Mouse (Mus musculus): ENCODE results near the gene Rtn1.
A peak's percentile ranks its signal among the peaks of the same experiment; 100 is the strongest.

Rtn1 gene

GRCm38 (mm10) chr12:72408954-72409353 lies at the start of gene Rtn1:
TSS of gene Rtn1 (minus strand) at chr12:72409054.
- no peak for DNase-seq (ENCODE audit: low read depth, low spot score)

DNA sequence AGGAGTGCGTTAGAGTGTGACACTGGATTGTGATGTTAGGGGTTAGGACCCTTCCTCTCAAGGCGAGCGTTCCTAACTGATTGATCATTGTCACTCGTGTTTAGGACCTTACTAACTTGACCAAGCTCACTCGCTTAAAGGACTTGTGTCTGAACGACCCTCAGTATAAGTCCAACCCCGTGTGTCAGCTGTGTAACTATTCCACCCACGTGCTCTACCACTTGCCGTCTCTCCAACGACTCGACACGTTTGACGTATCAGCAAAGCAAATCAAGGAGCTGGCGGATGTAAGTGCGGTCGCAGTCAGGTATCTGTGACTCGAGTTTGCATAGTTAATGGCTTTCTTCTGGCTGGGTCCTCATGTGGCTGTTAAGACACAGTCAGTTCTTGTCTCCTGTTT lies 45.1 kb upstream of the Rtn1 start:
- no peak for DNase-seq (ENCODE audit: low read depth, low spot score)

DNA sequence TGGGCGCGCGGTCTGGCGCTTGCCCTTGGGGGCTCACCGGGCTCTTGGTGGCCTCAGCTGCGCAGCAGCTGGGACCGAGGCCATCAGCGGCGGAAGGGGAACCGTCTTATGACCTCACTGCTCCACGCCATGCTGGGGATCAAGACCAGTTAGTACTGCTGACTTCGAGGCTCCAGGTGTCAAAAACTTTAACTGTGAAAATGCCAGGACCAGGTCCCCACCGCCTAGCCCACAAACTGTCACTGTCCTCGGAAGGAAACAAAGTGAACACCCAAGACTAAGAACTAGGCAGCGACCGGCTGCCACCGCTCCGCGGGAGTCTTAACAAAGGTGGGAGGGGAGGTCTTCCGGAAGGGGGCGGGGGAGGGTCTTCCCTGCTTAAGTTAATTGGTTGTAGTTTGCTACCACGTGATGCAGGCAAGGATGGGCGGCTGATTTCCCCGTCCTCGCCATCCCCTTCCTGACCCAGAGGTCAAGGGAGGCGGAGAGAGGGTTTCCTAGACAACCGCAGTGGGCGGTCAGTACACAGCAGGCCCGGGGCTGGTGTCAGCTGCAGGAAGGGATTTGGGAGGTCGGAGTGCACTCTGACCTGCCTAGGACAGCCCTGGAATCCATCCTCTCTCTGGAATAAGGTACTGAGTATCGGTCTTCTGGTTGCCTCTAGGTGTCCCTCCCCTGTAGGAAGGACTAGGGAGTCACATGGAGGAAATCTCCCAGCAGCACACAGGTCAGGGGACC lies 33.2 kb upstream of the Rtn1 start, which contains the start of gene Lrrc9:
Gene Lrrc9 (plus strand): TSS at position 28 of the 738 bp plus-strand sequence.
- peak; percentile 94 for DNase-seq (ENCODE audit: low read depth, low spot score)

- DNase-seq (ENCODE audit: low read depth, low spot score), result no peak
These were observed 30.2 kb upstream of the Rtn1 start for GRCm38 (mm10) chr12:72438961-72439480.

- DNase-seq (ENCODE audit: low read depth, low spot score), result no peak
These were observed 29.0 kb upstream of the Rtn1 start for GRCm38 (mm10) chr12:72437676-72438341.

GRCm38 (mm10) chr12:72433241-72433865 lies 24.5 kb upstream of the Rtn1 start:
- no peak for DNase-seq (ENCODE audit: low read depth, low spot score)

DNA sequence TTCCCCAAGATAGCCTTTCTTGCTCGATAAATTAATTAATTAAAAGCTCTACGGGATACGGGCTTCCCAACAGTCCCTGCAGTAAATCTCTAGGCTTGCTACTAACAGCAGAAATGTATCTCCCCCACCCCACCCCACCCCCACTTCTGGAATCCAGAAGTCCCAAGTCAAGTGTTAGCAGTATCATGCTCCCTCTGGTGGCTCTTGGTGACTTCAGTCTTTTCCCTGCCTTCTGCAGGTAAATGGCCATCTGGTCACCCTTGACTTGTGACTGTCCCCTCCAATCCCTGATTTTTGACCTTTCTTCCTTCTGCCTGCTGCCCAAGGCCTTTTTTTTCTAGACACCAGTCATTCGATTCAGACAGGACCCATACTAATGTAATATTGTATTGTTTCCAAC lies 23.4 kb upstream of the Rtn1 start:
- no peak for DNase-seq (ENCODE audit: low read depth, low spot score)

- peak; percentile 83 for DNase-seq (ENCODE audit: low read depth, low spot score)
These were observed 18.9 kb upstream of the Rtn1 start for GRCm38 (mm10) chr12:72427722-72428126.

- DNase-seq (ENCODE audit: low read depth, low spot score), result peak; percentile 44
These were observed 13.8 kb upstream of the Rtn1 start for GRCm38 (mm10) chr12:72422681-72423080.

- DNase-seq (ENCODE audit: low read depth, low spot score), result peak; percentile 53
These were observed 8.9 kb upstream of the Rtn1 start for GRCm38 (mm10) chr12:72417762-72418161.

- peak; percentile 58 for DNase-seq (ENCODE audit: low read depth, low spot score)
These were observed 553 bp downstream of the Rtn1 start for GRCm38 (mm10) chr12:72408111-72408891.

GRCm38 (mm10) chr12:72407721-72408110 lies 1.1 kb downstream of the Rtn1 start:
- no peak for DNase-seq (ENCODE audit: low read depth, low spot score)

- DNase-seq (ENCODE audit: low read depth, low spot score), result no peak
These were observed 1.7 kb downstream of the Rtn1 start for GRCm38 (mm10) chr12:72407146-72407545.

DNA sequence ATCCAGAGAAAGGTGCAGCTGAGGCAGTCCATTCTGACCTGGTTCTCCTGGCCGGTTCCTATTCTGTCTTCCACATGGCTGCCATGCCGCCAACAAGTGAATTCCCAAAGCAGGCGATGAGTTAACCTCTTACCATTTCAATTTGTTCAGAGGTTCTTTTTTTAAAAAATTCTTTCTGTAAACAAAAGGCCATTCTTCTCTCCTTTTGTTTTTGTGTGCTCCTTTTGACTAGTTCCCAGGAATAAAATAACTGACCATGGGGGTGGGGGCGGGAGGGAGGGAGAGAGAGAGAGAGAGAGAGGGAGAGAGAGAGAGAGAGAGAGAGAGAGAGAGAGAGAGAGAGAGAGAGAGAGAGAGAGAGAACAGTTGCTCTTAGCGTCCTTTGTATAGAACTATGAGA lies 3.8 kb downstream of the Rtn1 start:
- DNase-seq (ENCODE audit: low read depth, low spot score), result no peak

GRCm38 (mm10) chr12:72393046-72393805 lies 15.6 kb downstream of the Rtn1 start:
- DNase-seq (ENCODE audit: low read depth, low spot score), result no peak

DNA sequence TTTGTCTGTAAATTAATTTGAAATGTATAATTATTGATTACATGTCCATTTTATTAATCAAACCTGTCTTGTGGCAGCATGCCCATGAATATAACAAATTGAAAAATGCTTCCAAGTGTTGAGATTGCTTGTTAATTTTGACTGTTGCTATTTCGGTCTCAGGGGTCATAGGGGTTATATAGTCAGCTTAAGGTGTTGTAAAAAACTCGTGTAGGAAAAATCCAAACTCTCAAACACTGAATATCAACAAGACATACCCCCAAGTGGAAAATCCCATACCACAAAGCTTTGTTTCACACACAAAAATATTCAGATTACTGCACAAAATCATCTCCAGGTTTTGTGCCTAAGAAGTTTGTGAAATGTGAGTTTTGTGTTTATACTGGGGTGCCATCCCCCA lies 18.5 kb downstream of the Rtn1 start:
- no peak for DNase-seq (ENCODE audit: low read depth, low spot score)

DNA sequence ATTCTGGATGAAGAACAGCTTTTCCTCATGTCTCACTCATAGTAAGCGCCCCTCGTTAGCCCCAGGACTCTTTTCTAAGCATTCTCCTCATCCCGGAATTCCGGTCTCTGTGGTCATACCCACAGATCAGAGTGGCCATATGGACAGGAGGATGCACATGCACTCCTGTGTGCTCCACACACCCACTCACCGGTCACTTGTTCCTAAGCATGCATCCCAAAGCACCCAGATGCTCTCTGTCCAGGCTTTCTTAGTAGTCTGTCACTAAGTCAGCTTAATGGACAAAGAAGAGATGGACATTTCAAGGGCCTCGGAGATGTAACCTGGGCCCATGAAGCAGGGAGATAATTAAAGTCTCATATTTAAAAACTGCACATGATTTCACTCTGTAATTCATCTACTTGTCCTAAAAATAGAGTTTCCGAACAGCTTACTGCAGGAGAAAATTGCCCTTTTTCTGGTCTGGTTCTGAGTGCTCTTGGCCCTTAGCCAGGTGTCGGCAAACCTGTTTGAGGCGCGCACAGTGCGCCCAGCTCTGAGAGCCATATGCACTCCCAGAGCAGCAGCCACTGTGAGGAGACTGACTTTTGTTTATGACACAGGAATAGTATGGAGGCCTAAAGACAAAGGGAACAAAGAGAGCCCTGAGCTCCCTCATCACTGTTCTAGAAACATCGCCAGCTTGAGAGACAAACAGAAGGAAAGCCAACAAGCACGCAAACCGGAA lies 19.3 kb downstream of the Rtn1 start:
- DNase-seq (ENCODE audit: low read depth, low spot score), result no peak

GRCm38 (mm10) chr12:72388835-72389234 lies 20.0 kb downstream of the Rtn1 start:
- no peak for DNase-seq (ENCODE audit: low read depth, low spot score)

GRCm38 (mm10) chr12:72388135-72388534 lies 20.7 kb downstream of the Rtn1 start:
- no peak for DNase-seq (ENCODE audit: low read depth, low spot score)

DNA sequence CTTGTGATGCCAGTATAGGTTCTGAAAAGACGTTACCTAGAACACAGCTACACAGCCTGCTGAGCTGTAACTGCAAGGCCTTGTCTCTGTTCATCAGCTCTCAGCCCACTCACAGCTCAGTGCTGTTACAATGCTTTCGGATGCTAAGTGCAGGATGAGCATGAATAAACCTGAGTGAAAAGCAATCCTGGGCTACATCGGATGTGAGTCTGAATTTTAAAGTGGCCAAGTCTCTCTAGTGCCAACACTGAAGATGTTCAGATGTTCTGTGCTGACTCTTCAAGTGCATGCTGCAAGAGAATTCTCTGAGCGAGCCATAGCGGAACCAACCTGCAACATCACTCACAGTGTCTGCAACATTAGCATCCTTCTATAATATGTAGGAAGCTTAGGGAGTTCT lies 32.5 kb downstream of the Rtn1 start:
- no peak for DNase-seq (ENCODE audit: low read depth, low spot score)
